Mouse (Mus musculus): Measurements from ENCODE around the gene Nudt10.
A peak's percentile ranks its signal among the peaks of the same experiment; 100 is the strongest.
"Not testable (repeated sequence)": the region's sequence is repeated elsewhere in the genome, so short reads cannot be mapped to it uniquely, and the experiment has no call there.

The Nudt10 gene

DNA sequence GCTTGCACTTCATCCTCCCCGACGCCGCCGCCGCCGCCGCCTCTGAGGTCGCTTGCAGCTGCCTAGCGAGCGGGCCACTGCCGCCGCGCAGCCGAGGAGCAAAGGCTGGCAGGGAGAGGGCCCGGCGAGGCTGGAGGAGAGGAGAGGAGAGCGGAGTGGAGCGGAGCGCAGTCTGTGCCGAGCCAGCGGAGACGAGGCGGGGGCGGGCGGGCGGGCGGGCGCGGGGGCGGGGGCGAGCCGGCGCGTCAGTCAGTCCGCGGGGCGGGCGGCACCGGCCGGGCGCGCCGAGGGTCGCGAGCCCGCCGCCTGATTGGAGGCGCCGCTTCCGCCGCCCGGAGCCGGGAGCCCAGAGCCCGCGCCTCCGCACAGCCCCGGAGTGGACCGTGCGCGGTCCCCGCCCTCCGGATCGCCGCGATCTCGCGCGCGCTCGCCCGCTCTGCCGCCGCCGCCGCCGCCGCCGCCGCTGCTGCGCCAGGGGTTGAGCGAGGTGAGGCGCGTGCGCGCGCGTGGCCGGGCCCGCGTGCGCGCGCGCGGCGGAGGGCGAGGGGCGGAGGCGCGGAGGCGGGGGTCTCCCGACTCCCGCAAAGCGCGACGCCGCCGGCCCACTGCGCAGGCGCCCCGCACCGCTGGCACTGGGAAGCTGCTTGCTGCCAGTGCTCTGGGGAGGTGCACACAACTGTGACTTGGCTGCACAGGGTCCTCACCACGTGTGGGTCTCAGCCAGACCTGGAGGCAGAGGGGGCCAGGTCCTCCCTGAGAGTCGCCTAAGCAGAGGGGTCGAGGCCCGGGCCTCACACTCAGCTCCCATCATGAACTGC is at the start of gene Nudt10:
Nudt10 (minus strand) TSS at position 193 of the 818 bp plus-strand sequence.
- not testable (repeated sequence) for DNase-seq (ENCODE audit: low read depth, low spot score)

DNA sequence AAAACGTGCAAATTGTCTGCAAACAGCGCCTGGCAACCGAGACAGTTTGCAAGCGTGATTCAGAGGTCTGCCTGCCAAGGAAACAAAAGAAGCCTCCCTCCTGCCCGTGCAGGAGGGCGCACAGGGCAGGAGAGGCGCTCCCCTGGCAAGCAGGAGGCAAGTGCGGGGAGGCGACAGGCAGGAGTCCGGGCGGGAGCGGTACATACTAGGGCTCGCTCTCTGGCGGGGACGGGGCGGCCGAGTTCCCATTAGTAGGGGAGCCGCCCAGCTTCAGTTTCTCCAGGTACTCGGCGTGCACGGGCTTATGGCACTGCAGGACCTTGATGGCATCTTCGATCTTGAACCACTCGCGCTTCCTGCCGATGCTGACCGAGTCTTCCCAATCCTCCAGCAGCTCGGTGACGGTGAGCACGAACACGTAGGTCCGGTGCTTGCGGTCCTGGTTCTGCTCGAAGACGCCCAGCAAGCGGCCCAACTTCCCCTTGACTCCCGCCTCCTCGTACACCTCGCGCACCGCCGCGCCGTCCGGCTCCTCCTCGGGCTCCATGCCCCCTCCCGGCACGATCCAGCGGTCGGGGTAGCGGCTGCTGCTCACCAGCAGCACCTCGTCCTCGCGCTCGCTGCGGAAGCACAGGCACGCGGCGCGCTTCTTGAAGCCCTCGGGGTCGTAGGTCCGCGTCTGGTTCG is 536 bp downstream of the Nudt10 start:
- DNase-seq (ENCODE audit: low read depth, low spot score): not testable (repeated sequence)

DNA sequence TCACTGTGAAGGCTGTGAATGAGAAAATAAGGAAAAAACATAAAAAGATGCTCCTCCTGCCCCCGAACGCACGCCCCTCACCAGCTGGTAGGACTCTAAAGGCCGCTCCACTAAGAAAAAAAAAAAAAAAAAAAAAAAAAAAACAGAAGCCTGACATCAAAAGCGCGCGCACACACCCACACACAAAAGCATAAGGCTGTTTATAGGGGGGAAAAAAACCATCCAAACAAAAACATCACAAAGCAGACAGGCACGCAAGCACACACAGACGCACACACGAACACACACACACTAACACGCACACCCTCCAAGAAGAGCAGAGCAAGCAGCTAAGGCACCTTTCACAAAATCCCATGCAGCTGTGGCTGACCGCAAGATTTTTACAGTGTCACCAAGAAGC is 1.1 kb downstream of the Nudt10 start:
- DNase-seq (ENCODE audit: low read depth, low spot score): peak; percentile 3

Data from mesoderm, embryonic 11.5 days (tissue).